Mouse (Mus musculus): ENCODE results near the gene Olfr994. TPM values are rescaled to one million over a fixed set of nuclear protein-coding genes. Genes with fewer than 3 reads are reported as not detected.

The Olfr994 gene
- polyA plus RNA-seq (2015; fragmentation: Nextera tagmentation; extraction: Ambion mirVana), result not detected in 2 replicates

DNA sequence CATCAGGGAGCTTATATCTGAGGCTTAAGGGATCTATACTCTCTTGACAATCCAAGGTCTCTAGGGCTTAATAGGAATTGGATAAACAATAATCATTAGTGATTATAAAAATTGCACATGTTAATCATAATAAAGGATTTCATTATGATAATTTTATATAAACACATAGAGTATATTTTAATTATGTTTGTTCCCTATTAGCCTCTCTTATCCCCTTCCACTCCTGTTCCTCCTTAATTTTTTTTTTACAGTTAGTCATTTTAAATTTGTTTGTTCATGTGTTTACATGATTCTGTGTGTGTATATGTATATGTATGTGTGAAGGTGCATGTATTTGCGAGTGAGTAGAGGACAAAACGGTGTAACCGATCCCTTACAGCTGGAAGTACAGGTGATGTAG lies at the start of gene Olfr994:
Gene Olfr994, minus strand, starts transcription at position 101 of the 400 bp plus-strand sequence.
- WGBS, result 95% methylated on average over 3 of the region's 3 CpGs

DNA sequence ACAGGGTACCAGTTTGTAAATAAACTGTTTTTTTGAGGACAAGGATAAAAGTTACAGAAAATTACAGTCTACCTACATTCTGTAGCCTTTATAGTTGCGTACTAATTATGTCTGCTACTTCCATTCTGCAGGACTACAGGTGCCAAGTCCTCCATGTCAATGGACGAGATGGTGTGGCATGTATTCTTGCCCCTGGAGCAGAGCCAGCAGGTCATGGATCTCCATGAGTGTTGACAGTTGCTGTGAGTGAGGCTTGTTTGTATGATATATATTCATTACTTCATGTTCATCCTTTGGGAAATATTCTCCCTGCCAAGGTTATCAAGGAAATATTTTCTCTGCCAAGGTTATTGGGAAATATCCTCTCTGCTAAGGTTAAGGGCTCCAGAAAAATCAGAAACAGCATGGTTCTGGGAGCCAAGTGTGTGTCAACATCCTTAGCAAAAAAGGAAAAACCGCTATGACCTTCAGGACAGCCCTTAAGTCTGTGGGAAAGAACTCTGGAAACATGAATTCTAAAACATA lies 30.6 kb upstream of the Olfr994 start:
- no peak overlapping the region for H3K4me3 ChIP-seq (replicated peaks)
- H3K9me3 ChIP-seq, result no peaks in the 10 kb centered on the region; the same call in 1 of the 2 replicates
- no peak overlapping the region for H3K27ac ChIP-seq
- H3K9ac ChIP-seq (replicated peaks), result no peak overlapping the region
- no peaks in the 10 kb centered on the region for H3K4me1 ChIP-seq (replicated peaks)
- no peaks in the 10 kb centered on the region for H3K36me3 ChIP-seq
- H3K4me2 ChIP-seq (replicated peaks), result no peak overlapping the region
- no peaks in the 10 kb centered on the region for H3K27me3 ChIP-seq
- WGBS, result 85% methylated on average over 3 of the region's 3 CpGs
- ATAC-seq, result no peak

More for the DNA sequence above, at the start of gene Olfr994:
- no peaks in the 10 kb centered on the region for H3K36me3 ChIP-seq
- H3K4me3 ChIP-seq (replicated peaks), result no peak within 1 kb of the TSS
- H3K27ac ChIP-seq, result no peak within 1 kb of the TSS
- H3K27me3 ChIP-seq, result no peaks in the 10 kb centered on the region
- no peak within 1 kb of the TSS for H3K9ac ChIP-seq (replicated peaks)
- no peaks in the 10 kb centered on the region for H3K9me3 ChIP-seq
- no peaks in the 10 kb centered on the region for H3K4me1 ChIP-seq (replicated peaks)
- no peak for ATAC-seq
- no peak within 1 kb of the TSS for H3K4me2 ChIP-seq (replicated peaks)

DNA sequence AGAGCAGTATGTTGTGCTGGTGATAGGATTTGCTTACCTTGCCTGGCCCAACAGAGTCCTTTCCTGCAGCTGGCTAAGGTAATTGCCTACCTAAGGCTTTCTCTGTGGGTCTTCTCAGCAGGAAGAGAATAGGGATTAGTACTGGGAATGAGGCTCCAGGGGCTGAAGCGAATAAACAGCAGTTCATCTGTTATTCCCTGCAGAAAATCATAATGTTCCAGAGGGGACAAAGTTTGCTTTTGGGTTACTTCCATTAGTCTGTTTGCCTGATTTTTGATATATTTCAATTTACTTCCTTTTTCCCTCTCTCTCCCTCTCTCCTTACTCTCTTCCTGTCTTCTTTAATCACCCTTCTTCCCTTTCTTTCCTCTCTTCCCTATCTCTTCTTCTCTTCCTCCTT lies 7.3 kb upstream of the Olfr994 start, which contains the start of gene Olfr995:
Gene Olfr995, minus strand, starts transcription at position 101 of the 400 bp plus-strand sequence.
- H3K4me3 ChIP-seq (replicated peaks), result no peak within 1 kb of the TSS
- H3K9me3 ChIP-seq, result no peaks in the 10 kb centered on the region
- H3K4me1 ChIP-seq (replicated peaks), result no peaks in the 10 kb centered on the region
- no peaks in the 10 kb centered on the region for H3K36me3 ChIP-seq
- no peak within 1 kb of the TSS for H3K27ac ChIP-seq
- 23% methylated on average over 1 of the region's 1 CpGs for WGBS
- no peaks in the 10 kb centered on the region for H3K27me3 ChIP-seq
- no peak within 1 kb of the TSS for H3K4me2 ChIP-seq (replicated peaks)
- no peak for ATAC-seq
- no peak within 1 kb of the TSS for H3K9ac ChIP-seq (replicated peaks)

DNA sequence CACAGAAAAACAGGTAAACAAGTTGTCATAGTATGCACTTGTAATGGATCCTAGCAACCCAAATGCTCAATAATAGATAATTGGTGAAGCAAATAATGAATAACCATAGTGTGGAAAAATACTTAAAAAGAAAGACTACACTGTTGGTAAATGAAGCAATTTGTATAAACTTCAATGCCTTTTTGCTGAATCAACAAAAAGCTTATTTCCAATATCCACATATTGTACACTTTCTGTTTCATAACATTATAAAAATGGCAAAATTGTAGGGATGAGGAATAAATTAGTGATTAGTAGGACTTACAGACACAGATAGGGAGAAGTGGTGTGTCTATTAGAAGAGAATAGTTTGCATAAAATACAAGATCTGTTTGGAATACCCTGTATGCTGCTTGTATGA lies 6.3 kb upstream of the Olfr994 start:
- Histone ChIP-seq H3K4me3 (replicated peaks) (no peak overlapping the region), H3K4me1 (replicated peaks) (no peaks in the 10 kb centered on the region), H3K9me3 (no peaks in the 10 kb centered on the region), H3K9ac (replicated peaks) (no peak overlapping the region), H3K27ac (no peak overlapping the region), H3K36me3 (no peaks in the 10 kb centered on the region), H3K27me3 (no peaks in the 10 kb centered on the region), H3K4me2 (replicated peaks) (no peak overlapping the region)
- ATAC-seq, result no peak

DNA sequence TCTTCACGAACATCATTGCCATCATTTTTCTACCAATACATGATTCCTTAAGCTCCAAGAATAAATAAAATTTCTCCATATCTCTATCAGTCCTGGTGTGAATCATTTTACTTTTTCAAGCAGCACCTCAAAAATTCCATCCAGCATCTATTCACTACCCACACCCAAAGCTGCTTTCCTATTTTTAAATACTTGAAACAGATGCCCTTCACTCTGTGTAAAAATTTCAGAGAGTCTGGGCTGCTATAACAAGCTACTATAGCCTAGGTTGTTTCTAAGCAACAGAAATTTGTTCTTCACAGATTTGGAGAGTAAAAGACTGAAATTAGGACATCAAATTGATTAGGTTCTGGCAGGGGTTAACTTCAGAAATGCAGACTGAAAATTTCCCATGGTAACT lies 10.4 kb downstream of the Olfr994 start:
- Histone ChIP-seq H3K9ac (replicated peaks) (no peak overlapping the region), H3K27ac (no peak overlapping the region), H3K4me3 (replicated peaks) (no peak overlapping the region), H3K4me1 (replicated peaks) (no peaks in the 10 kb centered on the region), H3K9me3 (no peaks in the 10 kb centered on the region), H3K36me3 (no peaks in the 10 kb centered on the region), H3K4me2 (replicated peaks) (no peak overlapping the region), H3K27me3 (no peaks in the 10 kb centered on the region)
- no peak for ATAC-seq
- WGBS, result 89% methylated on average over 1 of the region's 1 CpGs

DNA sequence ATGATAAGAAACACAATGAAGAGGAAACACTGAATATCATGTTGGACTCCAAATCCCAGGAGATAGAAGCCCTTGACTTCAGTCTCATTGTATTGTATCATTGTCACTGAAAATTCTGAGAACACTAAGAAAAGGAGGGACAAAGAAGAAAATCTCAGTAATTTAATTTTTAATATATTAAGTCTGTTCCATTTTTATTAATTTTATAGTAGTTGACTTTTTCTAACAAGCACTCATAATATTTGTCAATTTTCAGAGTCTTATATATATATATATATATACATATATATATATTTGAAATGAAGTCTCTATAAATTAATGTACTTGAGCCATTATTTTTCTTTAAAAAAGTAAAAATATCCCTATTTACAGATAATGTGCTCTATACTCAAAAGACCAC lies 21.5 kb downstream of the Olfr994 start, which contains the start of gene Olfr993:
Gene Olfr993, minus strand, starts transcription at position 101 of the 400 bp plus-strand sequence.
- no peaks in the 10 kb centered on the region for H3K27me3 ChIP-seq
- no peaks in the 10 kb centered on the region for H3K9me3 ChIP-seq
- H3K4me2 ChIP-seq (replicated peaks), result no peak within 1 kb of the TSS
- H3K36me3 ChIP-seq, result no peaks in the 10 kb centered on the region
- no peak for ATAC-seq
- H3K27ac ChIP-seq, result no peak within 1 kb of the TSS
- H3K4me3 ChIP-seq (replicated peaks), result no peak within 1 kb of the TSS
- H3K4me1 ChIP-seq (replicated peaks), result no peaks in the 10 kb centered on the region
- H3K9ac ChIP-seq (replicated peaks), result no peak within 1 kb of the TSS

DNA sequence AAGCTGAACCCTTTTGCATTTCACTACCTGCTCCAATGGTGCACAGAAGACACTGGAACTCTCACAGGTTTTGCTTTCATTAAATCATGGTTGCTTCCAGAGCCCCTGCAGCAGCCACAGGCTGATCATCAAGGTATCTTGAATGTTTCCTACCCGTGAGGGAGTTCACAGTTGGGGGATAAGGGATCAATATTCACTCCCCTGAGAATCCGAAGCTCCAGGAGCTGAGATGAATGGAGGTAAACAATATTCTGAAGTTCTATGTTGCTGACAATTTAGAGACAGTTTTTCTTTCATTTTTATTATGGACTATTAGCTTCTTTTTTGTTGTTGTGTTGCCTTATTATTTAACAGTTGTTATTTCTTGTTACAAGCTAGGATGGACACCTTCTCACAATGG lies 26.9 kb downstream of the Olfr994 start, which contains the start of gene Olfr992:
Gene Olfr992, minus strand, starts transcription at position 101 of the 400 bp plus-strand sequence.
- Histone ChIP-seq H3K4me2 (replicated peaks) (no peak within 1 kb of the TSS), H3K36me3 (no peaks in the 10 kb centered on the region), H3K9ac (replicated peaks) (no peak within 1 kb of the TSS), H3K27me3 (no peaks in the 10 kb centered on the region), H3K27ac (no peak within 1 kb of the TSS), H3K4me3 (replicated peaks) (no peak within 1 kb of the TSS), H3K9me3 (no peaks in the 10 kb centered on the region), H3K4me1 (replicated peaks) (no peaks in the 10 kb centered on the region)
- 76% methylated on average over 2 of the region's 2 CpGs for WGBS
- no peak for ATAC-seq

Other genes starting within 250 kb of the Olfr994 start
- 7.0 and 7.6 TPM in 2 replicates for gene Lrrc55, start 239.3 kb downstream of the Olfr994 start, polyA plus RNA-seq (2015; fragmentation: Nextera tagmentation; extraction: Ambion mirVana)
- gene Olfr987, start 97.1 kb downstream of the Olfr994 start, polyA plus RNA-seq (2015; fragmentation: Nextera tagmentation; extraction: Ambion mirVana), result not detected in 2 replicates
- gene Olfr988, start 73.2 kb downstream of the Olfr994 start, polyA plus RNA-seq (2015; fragmentation: Nextera tagmentation; extraction: Ambion mirVana), result not detected in 2 replicates
- gene Olfr992, start 27.0 kb downstream of the Olfr994 start, polyA plus RNA-seq (2015; fragmentation: Nextera tagmentation; extraction: Ambion mirVana), result not detected in 2 replicates
- not detected in 2 replicates for gene Olfr993, start 21.6 kb downstream of the Olfr994 start, polyA plus RNA-seq (2015; fragmentation: Nextera tagmentation; extraction: Ambion mirVana)
- gene Olfr995, start 7.2 kb upstream of the Olfr994 start, polyA plus RNA-seq (2015; fragmentation: Nextera tagmentation; extraction: Ambion mirVana), result not detected in 2 replicates
- gene 4833423E24Rik, start 82.6 kb upstream of the Olfr994 start, polyA plus RNA-seq (2015; fragmentation: Nextera tagmentation; extraction: Ambion mirVana), result 0.19 TPM in 1 of 2 replicates, not detected in the other
- not detected in 2 replicates for gene Olfr996, start 142.8 kb upstream of the Olfr994 start, polyA plus RNA-seq (2015; fragmentation: Nextera tagmentation; extraction: Ambion mirVana)
- not detected in 2 replicates for gene Olfr998, start 152.5 kb upstream of the Olfr994 start, polyA plus RNA-seq (2015; fragmentation: Nextera tagmentation; extraction: Ambion mirVana)
- gene Olfr1000, start 175.5 kb upstream of the Olfr994 start, polyA plus RNA-seq (2015; fragmentation: Nextera tagmentation; extraction: Ambion mirVana), result not detected in 2 replicates
- gene Olfr1002, start 214.3 kb upstream of the Olfr994 start, polyA plus RNA-seq (2015; fragmentation: Nextera tagmentation; extraction: Ambion mirVana), result not detected in 2 replicates
- not detected in 2 replicates for gene Olfr154, start 228.0 kb upstream of the Olfr994 start, polyA plus RNA-seq (2015; fragmentation: Nextera tagmentation; extraction: Ambion mirVana)
- gene Olfr1006, start 242.3 kb upstream of the Olfr994 start, polyA plus RNA-seq (2015; fragmentation: Nextera tagmentation; extraction: Ambion mirVana), result not detected in 2 replicates

Data from midbrain, embryonic 13.5 days (tissue).